Mouse (Mus musculus) hindbrain, embryonic 12.5 days (tissue): ENCODE results near the gene Tspan33. TPM values are rescaled to one million over a fixed set of nuclear protein-coding genes. Genes with fewer than 3 reads are reported as not detected.

Experiments
- ATAC-seq: fragments of 200-750 bp; cut with Nextera tagmentation; 2 replicates; pipeline ENCODE4 v1.8.0; 2017; ENCODE audit warnings: moderate TSS enrichment; ENCODE audit not compliant: low FRiP score
- H3K27ac ChIP-seq: fragments of 300-500 bp; sonication (generic); 2 replicates; pipeline ENCODE4 v1.5.1; 2016; ENCODE audit warnings: mild to moderate bottlenecking
- H3K27me3 ChIP-seq: fragments of 300-500 bp; sonication (generic); 2 replicates; pipeline ENCODE4 v1.6.1; 2016; ENCODE audit warnings: mild to moderate bottlenecking
- H3K36me3 ChIP-seq: fragments of 300-500 bp; sonication (generic); 2 replicates; pipeline ENCODE4 v1.6.1; 2016; ENCODE audit warnings: mild to moderate bottlenecking
- H3K4me1 ChIP-seq: fragments of 300-500 bp; sonication (generic); 2 replicates; pipeline ENCODE4 v1.6.1; 2016
- H3K4me2 ChIP-seq: fragments of 300-500 bp; sonication (generic); replicated peaks from 2 replicates; pipeline ENCODE4 v1.6.1; 2016; ENCODE audit warnings: mild to moderate bottlenecking
- H3K4me3 ChIP-seq: fragments of 300-500 bp; sonication (generic); 2 replicates; pipeline ENCODE4 v1.5.1; 2016; ENCODE audit warnings: mild to moderate bottlenecking
- H3K9ac ChIP-seq: fragments of 300-500 bp; sonication (generic); 2 replicates; pipeline ENCODE4 v1.6.1; 2016; ENCODE audit warnings: mild to moderate bottlenecking, moderate library complexity
- H3K9me3 ChIP-seq: fragments of 300-500 bp; sonication (generic); replicated peaks from 2 replicates; pipeline ENCODE4 v1.6.1; 2016; ENCODE audit warnings: mild to moderate bottlenecking
- WGBS: fragments of 180-500 bp; shearing (Covaris S2); methylation state at CpG from one replicate; pipeline ENCODE4 v1.1.7; 2016; 5-methylcytosine and 5-hydroxymethylcytosine counted together
- polyA plus RNA-seq: library from polyadenylated mRNA; unstranded; fragments of >200 nt; fragmentation: Nextera tagmentation; extraction: Ambion mirVana; gene quantifications from 2 replicates; pipeline ENCODE4 v1.2.1, GENCODE M21; 2016

The Tspan33 gene
- polyA plus RNA-seq, result 8.2 and 9.2 TPM in 2 replicates

- Histone ChIP-seq H3K9me3 (no peaks in the 10 kb centered on the region), H3K27ac (no peak within 1 kb of the TSS), H3K36me3 (no peaks in the 10 kb centered on the region), H3K9ac (peak within 1 kb of the TSS; percentile 77), H3K4me1 (peaks cover 5% of the 10 kb centered on the region; the same call in 1 of the 2 replicates), H3K4me3 (peak within 1 kb of the TSS; percentile 77), H3K27me3 (peaks cover 42% of the 10 kb centered on the region), H3K4me2 (peak within 1 kb of the TSS; percentile 84)
- WGBS, result 0% methylated on average over 30 of the region's 41 CpGs
- ATAC-seq, result peak; percentile 98
These were observed at the start of gene Tspan33 for GRCm38 (mm10) chr6:29693953-29694352. Gene Tspan33, plus strand, starts transcription at chr6:29694222.

DNA sequence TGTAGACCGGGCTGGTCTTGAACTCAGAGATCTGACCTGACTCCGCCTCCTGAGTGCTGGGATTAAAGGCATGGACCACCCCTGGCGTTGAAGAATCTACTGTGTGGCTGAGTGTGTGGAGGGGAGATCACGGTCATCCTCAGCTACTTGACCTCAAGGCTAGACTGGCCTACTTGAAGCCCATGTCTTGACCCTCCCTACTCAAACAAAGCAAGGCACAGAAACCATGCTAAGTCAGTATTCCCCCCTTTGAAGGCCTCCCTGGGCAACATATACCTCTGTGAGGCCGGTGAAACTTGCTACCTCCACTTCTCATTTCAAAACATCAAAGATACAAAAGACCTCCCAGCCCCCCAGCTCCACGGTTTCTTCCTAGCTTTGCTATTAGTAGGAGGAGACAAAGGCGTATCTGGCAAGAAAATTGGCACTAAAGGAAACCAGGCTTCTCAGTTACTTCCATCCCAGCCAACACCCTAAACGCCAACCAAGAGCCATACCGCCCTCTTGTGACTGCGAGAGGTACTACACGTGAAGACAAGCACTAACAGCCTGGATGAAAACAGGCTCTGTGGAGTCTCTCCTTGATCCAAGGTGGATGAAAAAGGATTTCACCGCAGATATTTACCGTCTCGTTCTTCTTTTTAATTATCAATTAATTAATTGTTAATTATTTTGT is 44.4 kb upstream of the Tspan33 start:
- WGBS, result 33% methylated on average over 14 of the region's 14 CpGs
- Histone ChIP-seq H3K9me3 (no peaks in the 10 kb centered on the region), H3K4me1 (no peaks in the 10 kb centered on the region), H3K4me2 (no peak overlapping the region), H3K4me3 (no peak overlapping the region), H3K27me3 (no peaks in the 10 kb centered on the region), H3K27ac (no peak overlapping the region), H3K36me3 (no peaks in the 10 kb centered on the region), H3K9ac (no peak overlapping the region)
- no peak for ATAC-seq

DNA sequence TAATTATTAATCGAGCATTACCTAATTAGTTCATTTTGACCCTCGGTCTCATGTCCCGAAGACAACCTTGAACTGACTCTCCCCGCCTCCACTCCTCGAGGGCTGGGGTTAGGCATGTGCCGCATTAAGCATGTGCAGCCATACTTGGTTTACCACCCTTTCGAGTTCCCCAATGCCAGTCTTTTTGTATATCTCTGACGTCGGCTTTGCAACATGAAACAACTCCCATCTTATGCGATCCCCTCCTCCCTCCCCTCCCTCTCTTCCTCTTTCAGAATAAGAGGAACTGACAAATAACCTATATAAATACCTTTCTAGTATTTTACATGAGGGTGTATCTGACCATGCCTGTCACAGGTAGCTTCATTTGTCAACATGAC is 43.9 kb upstream of the Tspan33 start:
- Histone ChIP-seq H3K27me3 (no peaks in the 10 kb centered on the region), H3K9me3 (no peaks in the 10 kb centered on the region), H3K27ac (no peak overlapping the region), H3K4me1 (no peaks in the 10 kb centered on the region), H3K36me3 (no peaks in the 10 kb centered on the region), H3K9ac (no peak overlapping the region), H3K4me3 (no peak overlapping the region), H3K4me2 (no peak overlapping the region)
- ATAC-seq, result no peak
- 74% methylated on average over 10 of the region's 10 CpGs for WGBS

DNA sequence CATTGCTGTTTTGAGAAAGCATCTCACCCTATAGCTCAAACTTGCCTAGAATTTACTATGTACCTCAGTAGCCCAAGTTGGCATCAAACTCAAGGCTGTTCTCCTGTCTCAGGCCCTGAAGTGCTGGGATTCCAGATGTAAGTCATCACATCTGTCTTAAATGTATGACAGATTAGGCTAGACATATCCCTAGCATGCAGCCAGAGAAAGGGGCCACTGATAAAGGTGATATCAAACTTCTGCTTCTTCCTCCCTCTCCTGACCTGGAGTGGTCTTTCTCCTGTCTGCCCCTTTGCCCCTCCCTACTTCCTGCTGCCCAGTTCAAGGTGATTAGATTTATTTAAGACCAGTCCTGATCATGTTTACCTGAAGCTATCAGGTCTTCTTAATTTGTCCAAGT is 40.8 kb upstream of the Tspan33 start:
- H3K9ac ChIP-seq, result no peak overlapping the region
- no peak overlapping the region for H3K4me3 ChIP-seq
- ATAC-seq, result no peak
- H3K4me2 ChIP-seq, result no peak overlapping the region
- no peaks in the 10 kb centered on the region for H3K36me3 ChIP-seq
- H3K9me3 ChIP-seq, result no peaks in the 10 kb centered on the region
- H3K27me3 ChIP-seq, result no peaks in the 10 kb centered on the region
- H3K4me1 ChIP-seq, result no peaks in the 10 kb centered on the region
- H3K27ac ChIP-seq, result no peak overlapping the region

- H3K4me1 ChIP-seq, result no peaks in the 10 kb centered on the region
- 78% methylated on average over 3 of the region's 3 CpGs for WGBS
- no peak overlapping the region for H3K27ac ChIP-seq
- no peak overlapping the region for H3K4me2 ChIP-seq
- no peaks in the 10 kb centered on the region for H3K36me3 ChIP-seq
- ATAC-seq, result no peak
- H3K9me3 ChIP-seq, result no peaks in the 10 kb centered on the region
- H3K4me3 ChIP-seq, result no peak overlapping the region
- H3K9ac ChIP-seq, result no peak overlapping the region
- no peaks in the 10 kb centered on the region for H3K27me3 ChIP-seq
These were observed 35.2 kb upstream of the Tspan33 start for GRCm38 (mm10) chr6:29658626-29659475.

- Histone ChIP-seq H3K4me2 (no peak overlapping the region), H3K27ac (no peak overlapping the region), H3K27me3 (no peaks in the 10 kb centered on the region; the same call in 1 of the 2 replicates), H3K4me3 (no peak overlapping the region), H3K4me1 (no peaks in the 10 kb centered on the region), H3K36me3 (no peaks in the 10 kb centered on the region), H3K9me3 (no peaks in the 10 kb centered on the region), H3K9ac (no peak overlapping the region)
- ATAC-seq, result no peak
- WGBS, result 86% methylated on average over 2 of the region's 2 CpGs
These were observed 34.1 kb upstream of the Tspan33 start for GRCm38 (mm10) chr6:29659964-29660363.

DNA sequence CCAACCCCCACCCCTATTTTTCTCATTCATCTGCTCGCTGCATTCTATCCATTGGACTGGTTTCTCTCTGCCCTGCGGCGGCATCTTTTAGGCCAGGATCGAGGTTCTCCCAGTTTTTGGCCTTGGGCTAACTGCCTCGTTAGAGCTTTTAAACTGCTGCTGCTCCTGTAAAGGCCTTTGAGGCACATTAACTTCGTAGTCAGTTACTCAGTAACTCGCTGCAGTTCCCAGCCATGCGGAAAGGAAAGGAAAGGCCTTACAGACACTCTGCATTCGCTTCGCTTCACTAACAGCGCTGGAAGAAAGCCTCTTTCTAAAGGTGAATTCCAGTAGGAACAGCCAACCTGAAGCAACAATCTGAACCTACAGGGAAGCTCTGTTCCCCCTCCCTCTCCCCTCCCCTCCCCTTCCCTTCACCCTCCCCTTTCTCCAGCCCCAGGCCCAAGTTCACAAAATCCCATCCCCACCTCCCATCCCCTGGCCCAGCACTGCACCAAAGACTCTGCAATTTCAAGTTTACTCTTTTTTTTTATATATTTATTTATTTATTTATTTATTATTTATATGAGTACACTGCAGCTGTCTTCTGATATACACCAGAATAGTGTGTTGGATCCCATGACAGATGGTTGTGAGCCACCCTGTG is 33.2 kb upstream of the Tspan33 start:
- no peaks in the 10 kb centered on the region for H3K4me1 ChIP-seq
- H3K36me3 ChIP-seq, result no peaks in the 10 kb centered on the region
- no peaks in the 10 kb centered on the region for H3K9me3 ChIP-seq
- no peak for ATAC-seq
- WGBS, result 50% methylated on average over 11 of the region's 11 CpGs
- H3K9ac ChIP-seq, result no peak overlapping the region
- no peak overlapping the region for H3K4me2 ChIP-seq
- no peak overlapping the region for H3K4me3 ChIP-seq
- H3K27ac ChIP-seq, result no peak overlapping the region
- H3K27me3 ChIP-seq, result no peaks in the 10 kb centered on the region; the same call in 1 of the 2 replicates

DNA sequence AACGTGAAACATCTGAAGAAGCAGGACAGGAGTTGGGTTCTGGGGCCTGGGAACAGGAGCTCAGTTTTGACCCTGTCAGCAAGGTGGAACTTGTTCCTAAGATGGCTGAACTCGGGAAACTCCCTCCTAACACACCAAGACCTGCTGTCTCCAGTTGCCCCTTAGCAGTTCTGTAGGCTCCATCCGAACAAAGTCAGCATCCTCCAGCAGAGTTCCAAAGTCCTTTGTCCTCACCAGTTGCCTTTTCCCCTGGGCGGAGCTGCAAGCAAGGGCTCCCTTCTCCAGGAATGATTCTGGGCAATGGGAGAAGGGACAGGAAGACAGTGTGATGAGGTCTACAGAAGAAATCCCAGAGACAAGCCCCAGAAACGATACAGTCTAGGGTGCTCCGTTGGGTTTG is 26.8 kb upstream of the Tspan33 start:
- no peak for ATAC-seq
- no peaks in the 10 kb centered on the region for H3K9me3 ChIP-seq
- H3K4me3 ChIP-seq, result no peak overlapping the region
- no peak overlapping the region for H3K4me2 ChIP-seq
- H3K4me1 ChIP-seq, result no peaks in the 10 kb centered on the region
- no peak overlapping the region for H3K27ac ChIP-seq
- WGBS, result 77% methylated on average over 6 of the region's 6 CpGs
- H3K9ac ChIP-seq, result no peak overlapping the region
- H3K27me3 ChIP-seq, result no peaks in the 10 kb centered on the region; the same call in 1 of the 2 replicates
- no peaks in the 10 kb centered on the region for H3K36me3 ChIP-seq

DNA sequence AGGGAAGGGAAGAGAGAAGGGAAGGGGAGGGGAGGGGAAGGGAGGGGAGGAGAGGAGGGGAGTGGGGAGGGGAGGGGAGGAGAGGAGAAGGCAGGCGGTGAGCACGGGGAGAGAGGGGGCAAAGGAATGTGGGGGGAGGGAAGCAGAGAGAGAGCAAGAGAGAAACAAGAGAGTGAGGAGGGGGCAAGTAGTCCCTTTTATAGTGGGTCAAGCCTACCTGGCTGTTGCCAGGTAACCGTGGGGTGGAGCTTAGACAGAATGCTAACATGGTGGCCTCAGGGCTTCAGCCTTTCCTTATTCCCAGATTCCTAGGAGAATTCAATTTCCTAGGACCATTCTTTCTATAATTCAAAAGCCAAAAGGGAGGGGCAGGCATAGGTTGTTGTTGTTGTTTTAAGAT is 22.3 kb upstream of the Tspan33 start:
- H3K27ac ChIP-seq, result no peak overlapping the region
- 16% methylated on average over 3 of the region's 3 CpGs for WGBS
- no peak overlapping the region for H3K9ac ChIP-seq
- no peak overlapping the region for H3K4me3 ChIP-seq
- H3K4me1 ChIP-seq, result no peaks in the 10 kb centered on the region
- ATAC-seq, result no peak
- no peaks in the 10 kb centered on the region for H3K9me3 ChIP-seq
- H3K27me3 ChIP-seq, result no peaks in the 10 kb centered on the region
- no peaks in the 10 kb centered on the region for H3K36me3 ChIP-seq
- no peak overlapping the region for H3K4me2 ChIP-seq

DNA sequence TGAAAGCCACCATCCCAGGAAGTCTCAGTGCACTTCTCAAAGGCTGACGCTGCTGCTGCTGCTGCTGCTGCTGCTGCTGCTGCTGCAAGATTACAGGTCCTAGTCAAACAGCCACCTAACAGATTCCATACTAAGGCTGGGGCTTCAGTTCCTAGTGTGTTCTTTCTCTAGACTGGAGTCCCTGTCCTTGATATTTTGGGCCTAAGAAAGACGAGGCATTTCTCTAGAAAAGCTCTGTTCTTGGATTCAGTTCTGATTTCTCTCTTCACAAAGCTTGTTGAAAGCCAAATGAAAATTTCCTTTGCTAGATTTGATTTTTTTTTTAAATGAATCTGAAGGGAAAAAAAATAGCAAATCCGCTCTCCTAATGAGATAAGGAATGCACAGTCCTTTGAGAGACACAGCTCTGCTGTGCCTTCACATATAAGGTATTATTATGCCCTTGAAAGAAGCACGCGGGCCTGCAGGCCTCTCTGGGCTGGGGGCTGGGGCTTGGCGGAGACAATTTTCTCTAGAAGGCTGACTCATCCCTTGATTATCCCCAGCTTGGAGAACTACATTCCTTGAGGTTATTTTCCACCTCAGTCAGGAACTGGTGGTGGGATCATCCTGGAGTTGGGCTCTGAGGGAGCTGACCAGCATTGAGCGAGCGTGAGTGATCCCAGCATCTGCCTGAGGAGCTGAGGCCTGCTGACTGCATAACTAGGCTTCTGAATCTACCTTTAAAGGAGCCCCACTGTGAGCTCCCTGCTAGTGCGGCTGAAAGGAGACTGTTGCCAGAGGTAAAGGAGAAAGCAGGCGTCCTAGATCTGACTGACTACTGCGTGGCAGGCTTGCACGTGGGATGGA is 21.2 kb upstream of the Tspan33 start:
- H3K36me3 ChIP-seq, result no peaks in the 10 kb centered on the region
- H3K4me2 ChIP-seq, result no peak overlapping the region
- H3K27ac ChIP-seq, result no peak overlapping the region
- H3K9me3 ChIP-seq, result no peaks in the 10 kb centered on the region
- H3K4me3 ChIP-seq, result no peak overlapping the region
- H3K4me1 ChIP-seq, result no peaks in the 10 kb centered on the region
- H3K9ac ChIP-seq, result no peak overlapping the region
- WGBS, result 26% methylated on average over 12 of the region's 12 CpGs
- no peaks in the 10 kb centered on the region for H3K27me3 ChIP-seq
- no peak for ATAC-seq

GRCm38 (mm10) chr6:29673739-29674138 is 20.3 kb upstream of the Tspan33 start:
- Histone ChIP-seq H3K27me3 (no peaks in the 10 kb centered on the region), H3K27ac (no peak overlapping the region), H3K4me3 (no peak overlapping the region), H3K9me3 (no peaks in the 10 kb centered on the region), H3K4me2 (no peak overlapping the region), H3K9ac (no peak overlapping the region), H3K4me1 (no peaks in the 10 kb centered on the region), H3K36me3 (no peaks in the 10 kb centered on the region)
- ATAC-seq, result no peak
- 35% methylated on average over 2 of the region's 2 CpGs for WGBS
